Mouse (Mus musculus) liver, embryonic 12.5 days (tissue): Measurements from ENCODE around the gene Ciita. TPM values are rescaled to one million over a fixed set of nuclear protein-coding genes. Genes with fewer than 3 reads are reported as not detected.

Experiments
- ATAC-seq: fragments of 200-750 bp; cut with Nextera tagmentation; 2 replicates; pipeline ENCODE4 v1.8.0; 2017; ENCODE audit warnings: moderate number of reproducible peaks, mild to moderate bottlenecking, moderate library complexity
- H3K27ac ChIP-seq: fragments of 300-500 bp; sonication (generic); 2 replicates; pipeline ENCODE4 v1.5.1; 2016; ENCODE audit warnings: mild to moderate bottlenecking
- H3K27me3 ChIP-seq: fragments of 300-500 bp; sonication (generic); replicated peaks from 2 replicates; pipeline ENCODE4 v1.6.1; 2016; ENCODE audit warnings: mild to moderate bottlenecking, moderate library complexity
- H3K36me3 ChIP-seq: fragments of 300-500 bp; sonication (generic); 2 replicates; pipeline ENCODE4 v1.6.1; 2016; ENCODE audit warnings: mild to moderate bottlenecking, moderate library complexity
- H3K4me1 ChIP-seq: fragments of 300-500 bp; sonication (generic); 2 replicates; pipeline ENCODE4 v1.6.1; 2016
- H3K4me2 ChIP-seq: fragments of 300-500 bp; sonication (generic); 2 replicates; pipeline ENCODE4 v1.6.1; 2016; ENCODE audit warnings: mild to moderate bottlenecking, moderate library complexity
- H3K4me3 ChIP-seq: fragments of 300-500 bp; sonication (generic); 2 replicates; pipeline ENCODE4 v1.5.1; 2016; ENCODE audit warnings: mild to moderate bottlenecking, moderate library complexity
- H3K9ac ChIP-seq: fragments of 300-500 bp; sonication (generic); 2 replicates; pipeline ENCODE4 v1.6.1; 2016; ENCODE audit warnings: mild to moderate bottlenecking, moderate library complexity
- H3K9me3 ChIP-seq: fragments of 300-500 bp; sonication (generic); replicated peaks from 2 replicates; pipeline ENCODE4 v1.6.1; 2016; ENCODE audit warnings: mild to moderate bottlenecking, moderate library complexity
- WGBS: fragments of 180-500 bp; shearing (Covaris S2); methylation state at CpG from one replicate; pipeline ENCODE4 v1.1.7; 2016; ENCODE audit not compliant: insufficient replicate concordance; 5-methylcytosine and 5-hydroxymethylcytosine counted together
- polyA plus RNA-seq: library from polyadenylated mRNA; unstranded; fragments of >200 nt; fragmentation: Nextera tagmentation; extraction: Ambion mirVana; gene quantifications from 2 replicates; pipeline ENCODE4 v1.2.1, GENCODE M21; 2016

Gene Ciita
- polyA plus RNA-seq, 1 experiment from 2014 or later, result 0.13 TPM

GRCm38 (mm10) chr16:10451906-10452305, 28.0 kb upstream of the Ciita start:
- 48% methylated on average over 2 of the region's 2 CpGs for WGBS
- H3K27ac ChIP-seq, result no peak overlapping the region
- no peak overlapping the region for H3K4me2 ChIP-seq
- no peaks in the 10 kb centered on the region for H3K9me3 ChIP-seq
- no peaks in the 10 kb centered on the region for H3K4me1 ChIP-seq
- H3K27me3 ChIP-seq, result no peaks in the 10 kb centered on the region
- no peak overlapping the region for H3K4me3 ChIP-seq
- no peaks in the 10 kb centered on the region for H3K36me3 ChIP-seq
- H3K9ac ChIP-seq, result no peak overlapping the region
- ATAC-seq, result no peak

GRCm38 (mm10) chr16:10452445-10452896, 27.4 kb upstream of the Ciita start:
- Histone ChIP-seq H3K36me3 (no peaks in the 10 kb centered on the region), H3K9ac (no peak overlapping the region), H3K4me3 (no peak overlapping the region), H3K4me2 (no peak overlapping the region), H3K27me3 (no peaks in the 10 kb centered on the region), H3K27ac (no peak overlapping the region), H3K4me1 (no peaks in the 10 kb centered on the region), H3K9me3 (no peaks in the 10 kb centered on the region)
- ATAC-seq, result no peak
- WGBS, result 64% methylated on average over 8 of the region's 8 CpGs

DNA sequence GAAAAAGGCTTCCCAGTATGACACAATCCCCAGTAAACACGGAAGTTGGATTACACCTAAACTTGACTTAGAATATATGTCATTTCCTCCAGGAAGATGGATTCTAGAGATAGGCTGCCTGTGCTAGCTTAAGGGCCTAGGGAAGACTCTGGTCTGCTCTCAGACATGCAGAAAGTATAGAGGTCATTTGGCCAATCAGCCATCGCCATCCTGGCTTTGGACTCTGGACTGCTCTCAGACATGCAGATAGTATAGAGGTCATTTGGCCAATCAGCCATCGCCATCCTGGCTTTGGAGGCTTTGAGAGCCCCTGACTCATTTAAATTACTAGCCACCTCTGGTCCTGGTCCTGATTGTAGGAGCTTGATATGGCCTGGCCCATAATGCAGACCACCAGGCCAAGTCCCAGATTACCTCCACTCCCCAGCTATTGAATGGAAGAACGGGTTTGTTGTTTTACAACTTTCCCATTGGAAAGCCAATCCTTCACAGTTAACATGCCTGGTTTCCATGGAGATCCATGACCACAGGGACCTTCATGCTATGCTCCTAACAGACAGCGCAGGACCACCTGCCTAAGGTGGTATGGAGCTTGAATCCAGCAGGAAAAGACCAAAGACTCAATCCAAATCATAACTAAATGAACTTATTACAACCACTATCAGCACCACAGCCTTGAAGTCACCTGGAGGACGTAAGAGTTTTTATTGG, 25.8 kb upstream of the Ciita start:
- WGBS, result 62% methylated on average over 6 of the region's 6 CpGs
- H3K27ac ChIP-seq, result no peak overlapping the region
- no peaks in the 10 kb centered on the region for H3K36me3 ChIP-seq
- no peak overlapping the region for H3K4me3 ChIP-seq
- H3K27me3 ChIP-seq, result no peaks in the 10 kb centered on the region
- H3K9ac ChIP-seq, result no peak overlapping the region
- H3K4me1 ChIP-seq, result no peaks in the 10 kb centered on the region
- no peak overlapping the region for H3K4me2 ChIP-seq
- H3K9me3 ChIP-seq, result no peaks in the 10 kb centered on the region
- ATAC-seq, result no peak

DNA sequence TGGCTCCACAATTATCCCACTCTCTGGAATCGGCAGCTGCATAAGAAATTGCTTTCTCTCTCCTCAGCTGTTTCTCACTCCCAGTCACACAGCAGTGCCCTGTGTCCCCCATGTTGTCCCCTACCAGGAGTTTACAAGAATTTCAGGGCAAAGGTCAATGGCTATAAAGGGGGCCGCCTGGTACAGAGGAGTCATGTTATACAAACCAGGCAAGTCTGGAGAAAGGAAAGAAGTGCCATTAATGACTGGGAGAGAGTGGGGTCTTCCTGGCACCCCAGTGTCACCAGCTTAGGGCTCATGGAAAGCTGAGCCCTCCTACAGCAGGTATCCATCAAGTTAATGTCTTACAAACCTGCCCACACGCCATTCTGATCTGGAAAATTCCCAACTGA, 25.3 kb upstream of the Ciita start:
- no peaks in the 10 kb centered on the region for H3K36me3 ChIP-seq
- no peaks in the 10 kb centered on the region for H3K27me3 ChIP-seq
- no peak overlapping the region for H3K9ac ChIP-seq
- H3K9me3 ChIP-seq, result no peaks in the 10 kb centered on the region
- 43% methylated on average over 3 of the region's 3 CpGs for WGBS
- no peak overlapping the region for H3K4me3 ChIP-seq
- no peak overlapping the region for H3K27ac ChIP-seq
- no peaks in the 10 kb centered on the region for H3K4me1 ChIP-seq
- ATAC-seq, result no peak
- no peak overlapping the region for H3K4me2 ChIP-seq

- Histone ChIP-seq H3K27ac (no peak overlapping the region), H3K4me3 (no peak overlapping the region), H3K27me3 (no peaks in the 10 kb centered on the region), H3K9me3 (no peaks in the 10 kb centered on the region), H3K4me2 (no peak overlapping the region), H3K36me3 (no peaks in the 10 kb centered on the region), H3K4me1 (no peaks in the 10 kb centered on the region), H3K9ac (no peak overlapping the region)
- no peak for ATAC-seq
- WGBS, result 41% methylated on average over 2 of the region's 2 CpGs
Measured at GRCm38 (mm10) chr16:10460188-10460587, 19.7 kb upstream of the Ciita start.

- Histone ChIP-seq H3K27me3 (no peaks in the 10 kb centered on the region), H3K27ac (no peak overlapping the region), H3K9ac (no peak overlapping the region), H3K4me1 (no peaks in the 10 kb centered on the region), H3K4me3 (no peak overlapping the region), H3K4me2 (no peak overlapping the region), H3K36me3 (no peaks in the 10 kb centered on the region), H3K9me3 (no peaks in the 10 kb centered on the region)
- 26% methylated on average over 2 of the region's 2 CpGs for WGBS
- ATAC-seq, result no peak
Measured at GRCm38 (mm10) chr16:10461178-10461577, 18.7 kb upstream of the Ciita start.

DNA sequence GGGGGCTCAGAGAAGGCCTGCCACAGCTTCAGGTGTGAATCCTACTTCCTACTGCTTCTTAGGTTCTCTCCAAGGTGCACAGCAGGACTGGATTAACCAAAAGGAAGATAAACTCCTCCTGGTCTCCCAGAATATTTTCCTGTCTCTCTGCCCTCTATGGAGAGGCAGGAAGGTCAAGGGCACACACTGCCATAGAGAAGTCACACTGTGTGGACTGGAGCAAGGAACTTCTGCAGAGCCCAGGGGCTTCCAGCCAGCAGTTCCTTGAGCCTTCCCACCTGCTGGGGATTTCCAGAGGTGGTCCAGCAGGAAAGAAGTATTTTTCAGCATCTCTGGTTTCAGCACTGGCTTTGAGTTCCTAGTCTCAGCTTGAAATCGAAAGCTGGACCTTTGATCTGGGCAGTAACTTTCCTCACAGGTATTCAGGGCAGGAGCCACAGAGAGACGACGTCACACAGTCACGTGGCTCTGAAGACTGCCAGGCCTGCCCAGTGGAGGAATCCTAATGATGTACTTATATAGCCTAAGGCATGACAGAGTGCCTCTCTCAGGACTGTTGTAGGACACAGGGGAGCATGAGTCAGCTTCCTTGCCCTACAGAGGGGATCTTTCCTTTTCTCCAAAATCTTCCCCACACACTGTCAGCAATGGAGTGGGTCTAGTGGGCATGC, 14.7 kb upstream of the Ciita start:
- no peaks in the 10 kb centered on the region for H3K4me1 ChIP-seq
- no peaks in the 10 kb centered on the region for H3K27me3 ChIP-seq
- H3K36me3 ChIP-seq, result no peaks in the 10 kb centered on the region
- H3K4me2 ChIP-seq, result no peak overlapping the region
- H3K27ac ChIP-seq, result no peak overlapping the region
- no peak overlapping the region for H3K9ac ChIP-seq
- WGBS, result 23% methylated on average over 4 of the region's 4 CpGs
- no peak overlapping the region for H3K4me3 ChIP-seq
- H3K9me3 ChIP-seq, result no peaks in the 10 kb centered on the region
- no peak for ATAC-seq

DNA sequence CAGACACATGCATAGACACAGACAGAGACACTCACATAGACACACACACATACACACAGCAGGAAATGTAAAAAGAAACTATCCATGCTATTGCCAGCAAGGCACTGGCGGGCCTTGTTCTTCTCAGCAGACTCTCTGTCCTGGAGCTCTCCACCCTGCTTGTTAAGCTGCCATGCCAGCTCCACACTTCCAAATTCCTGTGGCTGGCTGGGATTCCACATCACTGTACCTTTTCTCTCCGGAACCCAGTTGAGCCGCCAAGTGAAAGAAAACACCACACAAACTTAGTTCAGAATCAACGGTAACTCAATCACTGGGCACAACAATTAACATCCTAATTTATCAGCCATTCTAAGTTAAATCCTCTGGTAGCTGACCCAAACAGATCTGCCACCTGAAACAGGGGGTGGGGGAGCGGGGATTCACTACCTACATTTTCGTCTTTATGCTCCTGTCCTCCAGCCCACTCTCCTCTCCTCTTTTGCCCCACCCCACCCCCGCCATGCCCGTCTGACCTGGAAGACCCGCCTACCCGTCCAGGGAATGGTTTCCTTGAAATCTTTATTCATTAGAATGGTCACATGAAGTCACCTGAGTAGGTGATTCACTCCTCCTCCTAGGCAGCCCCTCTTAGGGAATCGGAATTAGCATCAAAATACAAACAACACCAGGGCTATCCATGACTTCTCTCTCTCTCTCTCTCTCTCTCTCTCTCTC, 12.3 kb upstream of the Ciita start:
- H3K4me3 ChIP-seq, result no peak overlapping the region
- H3K4me2 ChIP-seq, result no peak overlapping the region
- no peak for ATAC-seq
- no peak overlapping the region for H3K9ac ChIP-seq
- no peaks in the 10 kb centered on the region for H3K4me1 ChIP-seq
- H3K9me3 ChIP-seq, result no peaks in the 10 kb centered on the region
- H3K36me3 ChIP-seq, result no peaks in the 10 kb centered on the region
- no peaks in the 10 kb centered on the region for H3K27me3 ChIP-seq
- WGBS, result 34% methylated on average over 11 of the region's 11 CpGs
- H3K27ac ChIP-seq, result no peak overlapping the region

GRCm38 (mm10) chr16:10468201-10468600, 11.7 kb upstream of the Ciita start:
- no peaks in the 10 kb centered on the region for H3K9me3 ChIP-seq
- H3K27me3 ChIP-seq, result no peaks in the 10 kb centered on the region
- no peak overlapping the region for H3K4me2 ChIP-seq
- no peak overlapping the region for H3K27ac ChIP-seq
- no peak overlapping the region for H3K9ac ChIP-seq
- 70% methylated on average over 1 of the region's 1 CpGs for WGBS
- no peaks in the 10 kb centered on the region for H3K4me1 ChIP-seq
- no peak overlapping the region for H3K4me3 ChIP-seq
- no peaks in the 10 kb centered on the region for H3K36me3 ChIP-seq
- no peak for ATAC-seq

- no peak overlapping the region for H3K9ac ChIP-seq
- WGBS, result 76% methylated on average over 3 of the region's 3 CpGs
- no peaks in the 10 kb centered on the region for H3K9me3 ChIP-seq
- H3K36me3 ChIP-seq, result no peaks in the 10 kb centered on the region
- H3K27ac ChIP-seq, result no peak overlapping the region
- no peaks in the 10 kb centered on the region for H3K27me3 ChIP-seq
- no peaks in the 10 kb centered on the region for H3K4me1 ChIP-seq
- H3K4me2 ChIP-seq, result no peak overlapping the region
- ATAC-seq, result no peak
- H3K4me3 ChIP-seq, result no peak overlapping the region
Measured at GRCm38 (mm10) chr16:10471950-10472349, 7.9 kb upstream of the Ciita start.

DNA sequence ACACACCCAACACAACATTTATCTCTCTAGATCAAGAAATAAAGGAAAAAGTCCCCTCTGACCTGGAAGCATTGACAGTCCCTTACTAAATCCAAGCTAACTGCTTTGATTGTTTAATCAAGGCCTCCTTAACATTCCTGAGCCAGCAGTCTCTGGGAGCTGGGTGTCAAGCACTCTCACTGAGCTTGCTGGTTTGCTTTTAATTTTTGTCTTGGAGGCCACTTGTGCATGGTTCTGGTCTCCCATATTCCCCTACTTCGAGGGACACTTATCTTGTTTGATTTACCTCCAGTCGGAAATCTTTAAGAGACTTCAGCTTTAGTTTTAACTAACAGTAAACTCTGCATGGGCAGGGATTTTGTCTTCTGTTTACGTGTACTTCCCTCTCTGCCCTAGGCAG, 4.9 kb upstream of the Ciita start:
- no peak for ATAC-seq
- Histone ChIP-seq H3K9ac (no peak overlapping the region), H3K36me3 (no peaks in the 10 kb centered on the region), H3K27me3 (no peaks in the 10 kb centered on the region), H3K9me3 (no peaks in the 10 kb centered on the region), H3K4me3 (no peak overlapping the region), H3K4me2 (no peak overlapping the region), H3K4me1 (no peaks in the 10 kb centered on the region), H3K27ac (no peak overlapping the region)
- WGBS, result 54% methylated on average over 3 of the region's 3 CpGs

GRCm38 (mm10) chr16:10475919-10476318, 3.9 kb upstream of the Ciita start:
- H3K4me3 ChIP-seq, result no peak overlapping the region
- 38% methylated on average over 2 of the region's 2 CpGs for WGBS

More at GRCm38 (mm10) chr16:10475919-10476318, 3.9 kb upstream of the Ciita start:
- H3K9ac ChIP-seq, result no peak overlapping the region
- ATAC-seq, result no peak
- H3K4me1 ChIP-seq, result no peaks in the 10 kb centered on the region
- H3K9me3 ChIP-seq, result no peaks in the 10 kb centered on the region
- H3K36me3 ChIP-seq, result no peaks in the 10 kb centered on the region
- no peak overlapping the region for H3K4me2 ChIP-seq
- no peaks in the 10 kb centered on the region for H3K27me3 ChIP-seq
- no peak overlapping the region for H3K27ac ChIP-seq
